Mouse (Mus musculus) lung, postnatal 36 days (tissue): ENCODE measurements around the gene Aig1.

Source experiments
- DNase-seq: peaks from one replicate; pipeline ENCODE4 v3.0.0; 2022; ENCODE audit warnings: mixed read lengths

Aig1 gene

GRCm38 (mm10) chr10:13774910-13775309 lies 93.9 kb downstream of the Aig1 start:
- DNase-seq, result no peak

GRCm38 (mm10) chr10:13770720-13771119 lies 98.1 kb downstream of the Aig1 start:
- no peak for DNase-seq

- DNase-seq, result no peak
Measured at GRCm38 (mm10) chr10:13769789-13770188, 99.0 kb downstream of the Aig1 start.

- no peak for DNase-seq
Measured at GRCm38 (mm10) chr10:13768866-13769265, 99.9 kb downstream of the Aig1 start.

GRCm38 (mm10) chr10:13767076-13767475 lies 101.7 kb downstream of the Aig1 start:
- no peak for DNase-seq

- no peak for DNase-seq
Measured at GRCm38 (mm10) chr10:13763151-13763550, 105.6 kb downstream of the Aig1 start.

- no peak for DNase-seq
Measured at GRCm38 (mm10) chr10:13754712-13755111, 114.1 kb downstream of the Aig1 start.

- no peak for DNase-seq
Measured at GRCm38 (mm10) chr10:13753777-13754176, 115.0 kb downstream of the Aig1 start.

GRCm38 (mm10) chr10:13739494-13740140 lies 129.2 kb downstream of the Aig1 start:
- no peak for DNase-seq

- no peak for DNase-seq
Measured at GRCm38 (mm10) chr10:13730039-13730748, 138.6 kb downstream of the Aig1 start.

- no peak for DNase-seq
Measured at GRCm38 (mm10) chr10:13727676-13728075, 141.1 kb downstream of the Aig1 start.

- DNase-seq, result no peak
Measured at GRCm38 (mm10) chr10:13726206-13726605, 142.6 kb downstream of the Aig1 start.

- DNase-seq, result no peak
Measured at GRCm38 (mm10) chr10:13725276-13725675, 143.5 kb downstream of the Aig1 start.

GRCm38 (mm10) chr10:13716132-13716531 lies 152.6 kb downstream of the Aig1 start:
- DNase-seq, result peak; percentile 3

- DNase-seq, result no peak
Measured at GRCm38 (mm10) chr10:13715584-13715983, 153.2 kb downstream of the Aig1 start.

- no peak for DNase-seq
Measured at GRCm38 (mm10) chr10:13714920-13715293, 153.9 kb downstream of the Aig1 start.

GRCm38 (mm10) chr10:13714199-13714919 lies 154.4 kb downstream of the Aig1 start:
- peak; percentile 12 for DNase-seq

- no peak for DNase-seq
Measured at GRCm38 (mm10) chr10:13713711-13714110, 155.1 kb downstream of the Aig1 start.

GRCm38 (mm10) chr10:13713116-13713515 lies 155.7 kb downstream of the Aig1 start:
- DNase-seq, result no peak

GRCm38 (mm10) chr10:13711281-13711829 lies 157.4 kb downstream of the Aig1 start:
- peak; percentile 49 for DNase-seq

GRCm38 (mm10) chr10:13705771-13706170 lies 163.0 kb downstream of the Aig1 start:
- DNase-seq, result peak; percentile 48

GRCm38 (mm10) chr10:13702688-13703087 lies 166.1 kb downstream of the Aig1 start:
- no peak for DNase-seq

- no peak for DNase-seq
Measured at GRCm38 (mm10) chr10:13702043-13702442, 166.7 kb downstream of the Aig1 start.

GRCm38 (mm10) chr10:13696326-13696725 lies 172.5 kb downstream of the Aig1 start:
- DNase-seq, result peak; percentile 4
